In genomic region chrX:36911343-36911742, GRCm38 (mm10) we compare ENCODE assay signal across 10 mouse cellular contexts. TPM values are rescaled to one million over a fixed set of nuclear protein-coding genes. Genes with fewer than 3 reads are reported as not detected.
DNase-seq lines count a peak whose midpoint lies in the region; TF ChIP-seq lines count a peak whose summit lies in the region.
"Had no signal": no experiment of that assay in that cellular context is flagged by ENCODE, and none has a peak within 500 bp of the region (broad histone marks: within the 10 kb centered on the region; RNA-seq: fewer than 3 reads in every experiment).

No protein-coding gene starts in this region.

- DNase-seq in gastrocnemius, adult 18-20 months (ENCODE audit: low spot score), result peak; percentile 37
- DNase-seq in gastrocnemius, adult 8-10 months (ENCODE audit: low spot score in 2 of 2), result no peak
- peak; percentile 35 for DNase-seq in urinary bladder, postnatal 25 days (ENCODE audit: low spot score)
- no peak for DNase-seq in urinary bladder, adult 2 months (ENCODE audit: low spot score)
- DNase-seq in kidney, adult 9 months, result peak; percentile 40
- DNase-seq in lung, postnatal 25 days (ENCODE audit: low spot score), result peak; percentile 38
- peak; percentile 12 for DNase-seq in testis, postnatal 14 days (ENCODE audit: low spot score)

- H3K27ac ChIP-seq in cortical plate, adult 2 months (ENCODE audit: insufficient read depth, low read length), result no peak overlapping the region
- H3K27ac ChIP-seq: heart, embryonic 13.5 days; midbrain, embryonic 12.5 days had no signal

- TF ChIP-seq POLR2A in cortical plate, adult 2 months (IDR thresholded peaks at IDR 0.05; ENCODE audit: extremely low read depth, insufficient read depth, low read length), result no peak

- TF ChIP-seq CTCF in cortical plate, adult 2 months (IDR thresholded peaks at IDR 0.05; ENCODE audit: extremely low read depth, insufficient read depth, low read length), result peak; percentile 53

- H3K4me3 ChIP-seq in cortical plate, adult 2 months (ENCODE audit: insufficient read depth, low read length), result no peak overlapping the region
- H3K4me3 ChIP-seq: heart, embryonic 13.5 days; midbrain, embryonic 12.5 days had no signal

- H3K4me1 ChIP-seq in cortical plate, adult 2 months (ENCODE audit: control insufficient read depth, insufficient read depth, low read length), result no peaks in the 10 kb centered on the region
- H3K4me1 ChIP-seq: heart, embryonic 13.5 days; midbrain, embryonic 12.5 days had no signal

RNA-seq across cellular contexts. Expression of gene Nkrf, which starts 8.6 kb away (rescaled TPM):
- total RNA-seq in gastrocnemius, adult 18-20 months (2021), result 1 to 10 TPM; 2.9 to 3.1 TPM
- total RNA-seq in gastrocnemius, adult 8-10 months (2022), result 1 to 10 TPM; 2.3 to 3.6 (median 2.5) TPM
- 5.1 and 5.9 TPM in 2 replicates for polyA plus RNA-seq in urinary bladder, adult 2 months (2012; rRNA removed)
- polyA plus RNA-seq in cortical plate, adult 2 months (2012; rRNA removed), result 16.5 and 16.7 TPM in 2 replicates

RNA-seq across cellular contexts. Expression of gene C330007P06Rik, which starts 37.4 kb away (rescaled TPM):
- 10 to 100 TPM; 10.3 to 10.7 TPM for total RNA-seq in gastrocnemius, adult 18-20 months (2021)
- total RNA-seq in gastrocnemius, adult 8-10 months (2022), result 10 to 100 TPM in 3 of 4 experiments, 1 to 10 TPM in 1; 9.5 to 14.2 (median 10.5) TPM
- polyA plus RNA-seq in urinary bladder, adult 2 months (2012; rRNA removed), result 15.9 and 19.7 TPM in 2 replicates
- polyA plus RNA-seq in cortical plate, adult 2 months (2012; rRNA removed), result 23.2 and 26.0 TPM in 2 replicates

RNA-seq across cellular contexts. Expression of gene Ube2a, which starts 37.6 kb away (rescaled TPM):
- 10 to 100 TPM; 39.5 to 42.1 TPM for total RNA-seq in gastrocnemius, adult 18-20 months (2021)
- 10 to 100 TPM; 36.5 to 46.1 (median 38.1) TPM for total RNA-seq in gastrocnemius, adult 8-10 months (2022)
- polyA plus RNA-seq in urinary bladder, adult 2 months (2012; rRNA removed), result 43.4 and 45.0 TPM in 2 replicates
- 41.1 and 44.7 TPM in 2 replicates for polyA plus RNA-seq in cortical plate, adult 2 months (2012; rRNA removed)

Comparison
In these comparisons a context has a peak if more than half of its experiments do, and no peak if none do; other contexts are left out.
1. DNase-seq: peak in gastrocnemius, adult 18-20 months (single experiment), urinary bladder, postnatal 25 days (single experiment), kidney, adult 9 months (single experiment), lung, postnatal 25 days (single experiment) and testis, postnatal 14 days (single experiment); none in gastrocnemius, adult 8-10 months (0 of 2) and urinary bladder, adult 2 months (single experiment).